Mouse (Mus musculus): ENCODE data around the gene Fras1.

DNA sequence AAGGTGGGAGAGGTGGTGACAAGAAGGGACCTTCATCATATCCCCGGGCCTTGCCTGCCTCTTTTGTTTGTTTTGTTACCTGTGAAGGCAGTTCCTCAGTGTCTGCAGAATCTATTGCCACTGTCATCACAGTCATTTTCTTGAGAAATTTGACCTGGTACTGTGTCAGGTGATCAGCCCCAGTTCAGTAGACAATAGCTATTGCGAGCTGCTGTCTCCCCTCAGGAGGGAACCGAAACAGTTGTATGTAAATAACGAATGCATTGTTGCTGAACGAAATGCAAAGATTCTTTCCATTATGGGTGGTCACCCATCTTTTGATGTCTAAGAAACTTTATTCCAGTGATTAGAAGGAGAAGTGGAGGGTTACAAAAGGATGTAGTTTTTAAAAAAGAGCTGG is 137.2 kb downstream of the Fras1 start:
- no peak for TF ChIP-seq CTCF (IDR thresholded peaks at IDR 0.05; ENCODE audit: extremely low read depth, insufficient read length, insufficient replicate concordance, low read depth, low read length)
- TF ChIP-seq POLR2A (IDR thresholded peaks at IDR 0.05; ENCODE audit: low read depth, low read length), result no peak
